In genomic region chr15:36715745-36716685, GRCm38 (mm10) we compare ENCODE assay signal across 8 mouse cellular contexts.
A peak's percentile ranks its signal among the peaks of the same experiment; 100 is the strongest.
DNase-seq lines count a peak whose midpoint lies in the region; ATAC-seq and TF ChIP-seq lines count a peak whose summit lies in the region.

No protein-coding gene starts in this region.

- H3K27ac ChIP-seq in hindbrain, embryonic 11.5 days (ENCODE audit: low read depth, low read length), result no peak overlapping the region; the same call in 1 of the 2 replicates
- peak overlapping the region; percentile 19 for H3K27ac ChIP-seq in lung, embryonic 14.5 days (ENCODE audit: low read depth)

- 23% methylated on average over 26 of the region's 26 CpGs for WGBS in hindbrain, embryonic 11.5 days
- WGBS in lung, embryonic 14.5 days, result 10% methylated on average over 26 of the region's 26 CpGs

- no peaks in the 10 kb centered on the region for H3K36me3 ChIP-seq in hindbrain, embryonic 11.5 days (ENCODE audit: control insufficient read depth, insufficient read depth, low read length)
- H3K36me3 ChIP-seq in lung, embryonic 14.5 days (ENCODE audit: insufficient read depth), result no peaks in the 10 kb centered on the region

- H3K4me3 ChIP-seq in hindbrain, embryonic 11.5 days (ENCODE audit: low read depth, low read length), result no peak overlapping the region
- peak overlapping the region; percentile 30 for H3K4me3 ChIP-seq in lung, embryonic 14.5 days (ENCODE audit: low read depth, low read length)

- H3K4me2 ChIP-seq in hindbrain, embryonic 11.5 days (replicated peaks; ENCODE audit: low read depth, low read length), result no peak overlapping the region; the same call in 1 of the 2 replicates
- H3K4me2 ChIP-seq in lung, embryonic 14.5 days, result peak overlapping the region; percentile 60

- ATAC-seq in hindbrain, embryonic 11.5 days (ENCODE audit: low FRiP score), result peak; percentile 84
- ATAC-seq in lung, embryonic 14.5 days (ENCODE audit: insufficient read depth), result peak; percentile 83
- ATAC-seq in neutrophil, adult 5-6 weeks (ENCODE audit: extremely low read depth, insufficient number of reproducible peaks, low FRiP score, poor library complexity, severe bottlenecking), result peak; percentile 72

- H3K9me3 ChIP-seq in hindbrain, embryonic 11.5 days (ENCODE audit: control insufficient read depth, low read length), result no peaks in the 10 kb centered on the region
- no peaks in the 10 kb centered on the region for H3K9me3 ChIP-seq in lung, embryonic 14.5 days (ENCODE audit: low read depth, low read length)

- H3K27me3 ChIP-seq in hindbrain, embryonic 11.5 days (ENCODE audit: control insufficient read depth, insufficient read depth, low read length), result no peaks in the 10 kb centered on the region
- no peaks in the 10 kb centered on the region for H3K27me3 ChIP-seq in lung, embryonic 14.5 days (ENCODE audit: insufficient read depth, low read length)

- no peaks in the 10 kb centered on the region for H3K4me1 ChIP-seq in hindbrain, embryonic 11.5 days (replicated peaks; ENCODE audit: control insufficient read depth, insufficient read depth, low read length)
- H3K4me1 ChIP-seq in lung, embryonic 14.5 days (ENCODE audit: insufficient read depth), result no peaks in the 10 kb centered on the region

- DNase-seq in Muller cell, postnatal 12 days (ENCODE audit: inconsistent ontology term), result peak; percentile 85
- DNase-seq in cerebellum, adult 9-10 months, result peak; percentile 97
- peak; percentile 68 to 91 for DNase-seq in frontal cortex, adult 2 months (ENCODE audit: extremely low spot score in 1 of 2, low spot score in 1 of 2)
- peak; percentile 78 for DNase-seq in hindbrain, embryonic 11.5 days (ENCODE audit: low spot score)
- DNase-seq in layer of hippocampus, adult 9-10 months (ENCODE audit: low spot score), result peak; percentile 94
- peak; percentile 87 for DNase-seq in lung, embryonic 14.5 days
- DNase-seq in testis, postnatal 14 days (ENCODE audit: low spot score), result peak; percentile 69

- peak; percentile 86 for TF ChIP-seq CTCF in lung, embryonic 14.5 days (IDR thresholded peaks at IDR 0.05; ENCODE audit: low read depth)

- H3K9ac ChIP-seq in hindbrain, embryonic 11.5 days (ENCODE audit: low read depth, low read length), result no peak overlapping the region
- H3K9ac ChIP-seq in lung, embryonic 14.5 days, result peak overlapping the region; percentile 52
